Mouse (Mus musculus) forebrain, embryonic 11.5 days (tissue): Measurements from ENCODE around the gene Csk. TPM values are rescaled to one million over a fixed set of nuclear protein-coding genes. Genes with fewer than 3 reads are reported as not detected.

Experiments
- ATAC-seq: fragments of 200-750 bp; cut with Nextera tagmentation; replicated peaks from 2 replicates; pipeline ENCODE4 v1.8.0; 2017; ENCODE audit warnings: moderate TSS enrichment; ENCODE audit not compliant: low FRiP score
- DNase-seq: peaks from one replicate; pipeline ENCODE4 v3.0.0-alpha.2; 2017; ENCODE audit warnings: low spot score
- H3K27ac ChIP-seq: fragments of 300-500 bp; sonication (generic); 2 replicates; pipeline ENCODE4 v1.5.1; 2014; ENCODE audit warnings: low read depth, low read length
- H3K27me3 ChIP-seq: fragments of 300-500 bp; sonication (generic); 2 replicates; pipeline ENCODE4 v1.6.1; 2014; ENCODE audit warnings: mild to moderate bottlenecking, low read length, mixed read lengths; ENCODE audit not compliant: control insufficient read depth, insufficient read depth
- H3K36me3 ChIP-seq: fragments of 300-500 bp; sonication (generic); 2 replicates; pipeline ENCODE4 v1.6.1; 2014; ENCODE audit warnings: mild to moderate bottlenecking, low read length, moderate library complexity, mixed read lengths; ENCODE audit not compliant: control insufficient read depth, insufficient read depth
- H3K4me1 ChIP-seq: fragments of 300-500 bp; sonication (generic); replicated peaks from 2 replicates; pipeline ENCODE4 v1.6.1; 2014; ENCODE audit warnings: low read length, mixed read lengths; ENCODE audit not compliant: control insufficient read depth, insufficient read depth
- H3K4me2 ChIP-seq: fragments of 300-500 bp; sonication (generic); 2 replicates; pipeline ENCODE4 v1.6.1; 2014; ENCODE audit warnings: low read depth, mild to moderate bottlenecking, low read length, moderate library complexity, mixed read lengths; ENCODE audit not compliant: severe bottlenecking
- H3K4me3 ChIP-seq: fragments of 300-500 bp; sonication (generic); 2 replicates; pipeline ENCODE4 v1.5.1; 2014; ENCODE audit warnings: low read depth, low read length
- H3K9ac ChIP-seq: fragments of 300-500 bp; sonication (generic); 2 replicates; pipeline ENCODE4 v1.6.1; 2014; ENCODE audit warnings: low read length
- H3K9me3 ChIP-seq: fragments of 300-500 bp; sonication (generic); 2 replicates; pipeline ENCODE4 v1.6.1; 2016; ENCODE audit warnings: low read length, mixed read lengths; ENCODE audit not compliant: control insufficient read depth
- WGBS: fragments of 180-500 bp; shearing (Covaris S2); extraction: QIAGEN DNeasy Blood & Tissue Kit; methylation state at CpG from one replicate; pipeline ENCODE4 v1.1.7; 2014; 5-methylcytosine and 5-hydroxymethylcytosine counted together
- polyA plus RNA-seq: library from polyadenylated mRNA; unstranded; fragments of >200 nt; fragmentation: Nextera tagmentation; extraction: Ambion mirVana; gene quantifications from 2 replicates; pipeline ENCODE4 v1.2.1, GENCODE M21; 2014

Gene Csk
- polyA plus RNA-seq, 1 experiment from 2014 or later = 32.9 TPM

GRCm38 (mm10) chr9:57577144-57577849 is 76.1 kb downstream of the Csk start:
- H3K4me3 ChIP-seq = no peak overlapping the region
- no peaks in the 10 kb centered on the region for H3K4me1 ChIP-seq
- H3K27ac ChIP-seq = no peak overlapping the region
- no peak for ATAC-seq
- no peak overlapping the region for H3K4me2 ChIP-seq
- H3K9me3 ChIP-seq = no peaks in the 10 kb centered on the region
- peaks cover 3% of the 10 kb centered on the region for H3K36me3 ChIP-seq
- no peaks in the 10 kb centered on the region for H3K27me3 ChIP-seq
- H3K9ac ChIP-seq = no peak overlapping the region
- WGBS = 85% methylated on average over 6 of the region's 6 CpGs
- DNase-seq = no peak

Other genes starting within 250 kb of the Csk start
- gene Ppcdc, start 213.5 kb downstream of the Csk start, polyA plus RNA-seq = 26.5 and 29.5 TPM in 2 replicates
- gene Scamp5, start 185.6 kb downstream of the Csk start, polyA plus RNA-seq = 15.5 and 17.4 TPM in 2 replicates
- gene Rpp25, start 149.6 kb downstream of the Csk start, polyA plus RNA-seq = 1.5 and 3.4 TPM in 2 replicates
- gene Cox5a, start 132.4 kb downstream of the Csk start, polyA plus RNA-seq = 624 and 635 TPM in 2 replicates
- gene Fam219b, start 116.1 kb downstream of the Csk start, polyA plus RNA-seq = 21.0 TPM in 2 replicates
- 55.1 and 65.5 TPM in 2 replicates for gene Mpi, start 100.9 kb downstream of the Csk start, polyA plus RNA-seq
- gene Scamp2, start 92.7 kb downstream of the Csk start, polyA plus RNA-seq = 57.7 and 58.2 TPM in 2 replicates
- 12.6 and 15.1 TPM in 2 replicates for gene Ulk3, start 64.2 kb downstream of the Csk start, polyA plus RNA-seq
- gene Cplx3, start 47.4 kb downstream of the Csk start, polyA plus RNA-seq = 0.15 TPM in 1 of 2 replicates, not detected in the other
- not detected in 2 replicates for gene Lman1l, start 32.9 kb downstream of the Csk start, polyA plus RNA-seq
- gene Cyp1a2, start 30.1 kb upstream of the Csk start, polyA plus RNA-seq = not detected in 2 replicates
- not detected in 2 replicates for gene Cyp1a1, start 34.3 kb upstream of the Csk start, polyA plus RNA-seq
- 25.1 and 27.4 TPM in 2 replicates for gene Edc3, start 54.9 kb upstream of the Csk start, polyA plus RNA-seq
- gene Clk3, start 112.2 kb upstream of the Csk start, polyA plus RNA-seq = 91.5 and 102 TPM in 2 replicates
- gene Arid3b, start 183.2 kb upstream of the Csk start, polyA plus RNA-seq = 27.4 and 32.1 TPM in 2 replicates